Mouse (Mus musculus): ENCODE results near the gene Gfi1.

The Gfi1 gene

DNA sequence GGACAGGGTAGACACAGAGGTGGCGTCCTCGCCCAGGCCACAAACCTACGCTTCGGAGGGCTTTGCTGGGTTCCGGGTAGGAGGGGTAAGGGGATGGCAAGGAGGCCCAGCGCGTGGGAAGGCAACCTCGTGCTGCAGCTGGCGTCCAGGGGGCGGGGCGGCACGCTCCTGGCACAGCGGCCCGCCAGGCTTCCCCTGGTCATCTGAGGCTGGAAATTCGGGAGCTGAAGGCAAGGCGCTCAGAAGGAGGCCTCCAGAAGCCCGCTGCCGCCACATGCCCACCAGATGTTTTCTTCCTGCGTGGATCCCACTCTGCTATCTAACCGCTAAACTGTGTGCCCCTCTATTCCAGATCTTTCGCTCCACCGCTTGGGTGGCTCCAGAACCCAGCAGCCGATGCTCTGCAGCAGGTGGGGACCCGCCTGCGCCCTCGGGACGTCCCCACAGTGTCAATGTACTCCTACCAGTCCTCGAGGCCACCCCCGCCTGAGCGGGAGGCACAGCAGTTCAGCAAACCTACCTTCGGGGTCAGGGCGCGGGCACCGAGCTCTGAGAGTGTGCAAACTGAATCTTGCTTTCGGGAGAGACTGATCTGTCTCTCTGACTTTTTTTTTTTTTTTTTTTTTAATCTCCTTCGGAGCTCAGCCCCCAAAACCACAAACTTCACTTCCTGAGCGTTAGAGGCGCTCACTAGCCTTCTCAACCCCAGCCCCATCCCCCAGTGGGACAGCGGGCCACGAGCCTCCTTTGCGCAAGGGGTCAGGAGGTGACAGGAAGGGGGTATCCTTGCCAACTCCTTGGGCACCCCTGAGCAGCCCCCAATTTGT, at the start of gene Gfi1:
Gene Gfi1, minus strand, starts transcription at position 602 of the 827 bp plus-strand sequence.
- DNase-seq, result peak; percentile 59

DNA sequence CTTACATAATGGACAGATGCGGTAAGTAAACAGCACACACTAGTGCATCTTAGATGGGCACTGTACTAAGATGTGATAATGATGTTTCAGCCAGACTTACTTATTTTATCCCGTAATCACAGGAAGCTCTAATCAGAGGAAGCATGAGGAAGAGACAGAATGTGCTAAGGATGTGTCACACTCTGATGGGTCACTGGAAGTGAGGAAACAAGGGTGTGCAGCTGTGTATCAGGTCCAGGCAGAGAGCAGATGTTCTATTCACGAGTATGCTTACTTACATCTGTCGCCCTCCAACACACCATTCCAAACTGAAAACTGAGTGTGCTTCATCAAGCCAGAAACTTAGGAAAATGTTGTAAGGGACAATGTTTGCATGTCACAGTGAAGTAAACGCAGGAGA, 46.2 kb upstream of the Gfi1 start:
- DNase-seq, result no peak

DNA sequence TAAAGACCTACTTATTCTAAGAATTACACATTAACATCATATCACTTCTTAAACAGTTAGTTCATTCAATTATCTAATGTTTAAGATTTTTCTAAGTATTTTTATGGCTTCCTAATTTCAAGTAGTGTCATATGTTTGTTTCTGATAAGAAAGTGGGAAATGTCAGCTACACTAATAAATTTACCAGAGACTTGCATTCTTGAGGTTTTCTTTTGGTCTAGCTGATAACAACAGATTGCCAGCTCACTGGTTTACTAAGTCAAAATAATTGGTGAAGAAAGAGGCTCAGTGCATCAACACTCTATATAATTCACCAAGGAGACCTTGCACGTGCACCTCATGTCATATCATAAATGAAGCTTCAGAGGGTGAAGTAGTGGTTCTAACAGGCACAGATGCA, 42.4 kb upstream of the Gfi1 start:
- no peak for DNase-seq

DNA sequence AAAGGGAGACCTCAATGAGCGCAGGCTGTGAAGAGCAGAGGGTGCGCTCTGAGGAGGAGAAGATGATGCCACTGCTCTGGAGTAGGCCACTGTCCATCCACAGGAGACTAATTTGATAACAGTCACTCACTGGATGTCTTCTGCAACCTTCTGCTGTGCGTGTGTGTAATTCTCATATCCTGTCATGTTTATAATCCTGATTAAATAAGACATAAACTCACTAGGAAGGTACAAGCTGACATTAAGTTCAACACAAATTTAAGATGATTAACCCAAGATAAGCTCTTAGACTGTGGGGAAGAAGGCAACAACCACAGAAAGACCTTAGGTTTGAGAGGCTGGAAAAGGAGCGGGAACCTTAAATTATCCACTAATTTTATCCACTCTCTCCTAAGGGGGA, 40.1 kb upstream of the Gfi1 start:
- DNase-seq, result no peak

DNA sequence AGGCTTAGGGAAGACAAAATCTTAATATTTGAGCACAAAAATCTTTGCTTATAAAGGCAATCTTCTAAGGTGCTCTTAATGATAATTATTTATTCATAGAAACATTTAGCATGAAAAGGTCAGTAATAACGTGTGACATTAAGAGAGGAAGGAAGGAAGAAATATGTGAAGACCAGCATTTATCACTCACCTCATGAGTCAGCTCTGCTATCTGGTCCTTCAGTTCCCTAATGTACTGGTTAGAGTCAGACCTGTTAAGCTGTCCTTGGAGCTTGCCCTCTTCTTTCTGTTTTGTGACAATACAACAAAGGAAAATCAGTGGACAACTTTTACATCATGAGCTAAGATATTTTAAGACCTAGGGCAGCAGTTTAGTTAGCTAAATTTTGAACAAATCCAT, 38.6 kb upstream of the Gfi1 start:
- no peak for DNase-seq

DNA sequence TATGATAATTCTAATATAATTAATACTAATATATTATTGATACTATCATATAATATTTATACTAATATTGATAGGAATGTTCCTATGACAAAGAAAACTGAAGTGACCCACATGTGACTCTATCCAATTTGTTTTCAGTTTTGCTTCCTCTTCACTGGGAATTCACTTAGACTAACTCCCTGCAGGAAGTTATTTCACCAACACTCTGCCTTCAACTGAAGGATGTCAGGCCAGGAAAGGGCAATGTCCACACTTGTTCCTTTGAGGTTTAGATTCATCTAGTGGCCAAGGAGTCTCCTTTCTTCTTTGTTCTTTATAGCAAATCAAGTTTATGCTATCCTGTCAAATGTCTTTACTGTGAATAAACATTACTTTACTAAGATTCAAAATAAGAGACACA, 37.8 kb upstream of the Gfi1 start:
- DNase-seq, result no peak

DNA sequence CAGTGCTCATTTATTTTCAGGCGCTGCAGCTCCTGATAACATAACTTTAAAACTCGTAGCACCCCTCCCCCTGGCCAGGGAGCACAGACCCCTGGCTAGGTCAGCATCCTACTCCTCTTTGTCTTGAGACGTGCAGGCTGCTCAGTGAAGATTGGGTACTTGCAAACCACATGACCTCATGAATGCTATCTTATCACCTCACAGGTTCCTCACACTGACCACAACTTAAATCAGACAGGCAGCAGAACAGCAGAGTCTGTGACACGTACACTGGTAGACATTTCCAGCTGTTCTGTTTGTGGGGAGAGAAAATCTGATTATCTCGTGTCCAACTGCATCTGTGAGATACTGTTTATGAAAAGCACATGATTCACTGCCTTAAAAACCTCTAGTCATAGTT, 33.3 kb upstream of the Gfi1 start:
- no peak for DNase-seq

DNA sequence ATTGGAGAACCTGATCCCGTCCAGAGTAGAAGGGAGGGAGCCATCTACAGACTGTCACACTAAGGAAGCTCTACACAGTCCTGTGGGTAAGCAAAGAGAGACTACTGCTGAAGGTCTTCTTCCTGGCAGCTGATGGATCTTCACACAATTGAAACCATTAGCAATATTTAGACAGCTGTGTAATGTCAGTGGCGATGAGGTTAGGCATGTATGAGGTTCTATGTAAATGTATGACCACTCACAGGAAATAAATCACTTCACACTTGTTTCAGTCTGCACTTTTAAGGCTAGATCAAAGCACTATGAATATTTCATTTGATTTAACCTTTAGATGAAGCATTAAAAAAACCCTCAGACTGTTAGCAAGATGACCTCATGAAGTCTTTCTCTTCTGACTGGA, 30.2 kb upstream of the Gfi1 start:
- no peak for DNase-seq

DNA sequence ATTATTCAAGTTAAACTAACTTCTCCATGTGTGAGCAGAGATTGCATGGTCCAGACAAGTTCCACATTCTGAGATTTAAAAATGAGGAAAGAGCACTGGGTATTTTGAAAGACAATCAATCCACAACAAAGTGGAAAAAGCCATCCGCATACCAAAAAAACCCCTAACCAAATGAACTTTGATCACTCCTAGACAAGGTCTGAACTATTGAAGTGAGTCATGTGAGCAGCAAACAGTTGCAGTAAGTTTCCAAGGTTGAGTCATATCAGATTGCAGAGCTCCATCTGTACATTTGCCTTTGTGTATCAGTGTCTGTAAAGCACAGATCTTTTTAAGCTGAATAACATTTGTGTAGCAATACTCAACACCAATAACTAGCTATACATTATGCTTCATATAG, 28.9 kb upstream of the Gfi1 start:
- no peak for DNase-seq

DNA sequence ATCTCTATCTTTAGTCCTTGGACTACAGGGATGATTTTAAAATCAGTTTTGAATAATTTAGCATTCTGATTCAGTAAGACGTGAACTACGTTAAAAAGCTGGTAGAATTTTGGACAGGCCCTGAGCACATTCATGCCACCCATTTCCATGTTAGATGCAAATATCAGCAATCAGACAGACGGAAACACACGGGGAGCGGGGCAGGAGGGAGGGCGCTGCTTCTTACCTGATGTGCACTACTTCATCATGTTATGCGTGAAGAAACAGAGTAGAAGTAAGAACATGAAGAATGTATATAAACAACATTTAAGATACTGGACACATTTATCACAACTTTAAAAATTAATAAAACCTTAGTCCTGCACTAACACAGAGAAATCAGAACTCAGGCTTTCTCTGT, 27.8 kb upstream of the Gfi1 start:
- DNase-seq, result no peak

DNA sequence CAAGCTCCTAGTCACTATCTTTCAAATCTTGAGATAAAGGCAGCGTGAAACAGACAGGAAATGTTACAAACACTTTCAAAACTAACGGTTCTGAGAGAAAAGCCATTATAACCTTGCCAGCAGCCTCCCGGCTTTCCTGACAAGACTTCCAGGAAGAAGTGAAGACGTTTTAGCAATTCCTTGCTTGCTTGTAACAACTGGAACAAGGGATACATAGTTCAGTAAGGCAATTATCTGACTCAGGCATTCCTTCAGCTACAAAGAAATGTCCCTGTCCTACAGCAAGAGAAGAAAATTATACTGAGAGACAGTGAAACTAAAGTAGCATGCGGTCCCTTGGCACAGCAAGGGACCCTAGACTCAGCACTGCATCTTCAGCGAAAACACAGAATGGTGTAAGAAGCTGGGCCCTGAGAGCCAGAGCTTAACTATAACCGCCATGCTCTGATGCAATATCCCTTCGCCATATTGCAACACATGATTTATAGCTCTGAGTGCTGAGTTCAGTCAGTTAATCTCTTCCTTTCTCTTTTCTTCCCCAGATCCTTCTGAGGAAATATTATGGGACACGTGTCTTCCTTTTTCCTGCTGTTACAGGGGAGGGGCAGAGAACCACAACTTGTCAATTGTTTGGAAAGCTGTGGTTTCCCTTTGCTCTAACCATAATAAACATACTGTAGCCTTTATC, 23.5 kb upstream of the Gfi1 start:
- DNase-seq, result no peak

DNA sequence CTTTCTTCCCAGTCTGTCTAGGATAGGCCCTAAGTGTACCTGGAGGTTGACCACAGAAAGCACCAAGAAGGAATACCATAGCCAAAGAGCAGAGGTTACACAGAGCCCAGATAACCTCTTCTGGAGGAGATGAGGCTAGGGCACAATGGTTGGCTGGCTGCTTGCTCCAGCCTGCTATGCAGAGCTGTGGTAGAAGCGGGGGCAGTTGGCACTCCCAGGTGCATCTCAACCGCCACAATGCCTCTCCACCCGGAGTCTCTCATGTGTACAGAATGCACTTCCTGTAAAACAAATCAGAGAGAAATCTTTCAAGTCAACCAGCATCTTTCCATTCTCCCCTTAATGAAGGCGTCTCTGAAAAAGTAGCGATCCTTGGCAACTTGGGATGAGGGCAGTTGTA, 13.2 kb upstream of the Gfi1 start:
- no peak for DNase-seq

DNA sequence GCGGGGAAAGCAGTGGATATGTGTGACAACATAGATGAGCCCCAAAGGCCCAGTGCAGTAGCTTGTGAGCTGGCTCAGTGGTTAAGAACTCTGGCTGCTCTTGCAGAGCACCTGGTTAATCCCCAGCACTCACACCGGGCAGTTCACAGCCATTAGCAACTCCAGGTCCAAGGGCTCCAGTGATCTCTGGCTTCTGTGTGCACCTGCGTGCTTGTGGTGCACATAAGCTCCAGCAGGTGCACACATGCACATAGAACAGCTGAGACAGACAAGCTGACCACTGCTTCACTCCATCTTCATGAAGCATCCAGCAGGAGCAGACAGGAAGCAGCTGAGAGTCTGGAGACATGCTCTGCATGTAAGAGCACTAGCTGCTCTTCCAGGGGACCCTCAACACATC, 12.5 kb upstream of the Gfi1 start:
- DNase-seq, result no peak

DNA sequence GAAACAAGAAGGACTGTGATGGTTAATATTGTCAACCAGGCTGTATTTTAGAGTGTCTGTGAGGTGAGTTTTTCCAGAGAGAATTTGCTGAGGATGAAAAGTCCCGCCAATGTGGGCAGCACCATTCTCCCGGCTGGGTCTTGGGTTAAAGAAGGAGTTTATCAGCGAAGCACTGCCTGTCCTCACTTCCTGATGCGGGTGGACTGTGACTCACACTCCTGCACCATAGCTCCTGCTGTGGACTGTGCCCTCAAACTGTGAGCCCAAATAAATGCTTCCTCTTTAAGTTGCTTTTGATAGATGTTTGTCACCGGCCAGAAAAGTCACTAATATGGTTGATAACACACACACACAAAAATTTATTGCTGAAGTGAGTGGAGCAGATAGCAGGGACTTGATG, 10.3 kb upstream of the Gfi1 start:
- no peak for DNase-seq

DNA sequence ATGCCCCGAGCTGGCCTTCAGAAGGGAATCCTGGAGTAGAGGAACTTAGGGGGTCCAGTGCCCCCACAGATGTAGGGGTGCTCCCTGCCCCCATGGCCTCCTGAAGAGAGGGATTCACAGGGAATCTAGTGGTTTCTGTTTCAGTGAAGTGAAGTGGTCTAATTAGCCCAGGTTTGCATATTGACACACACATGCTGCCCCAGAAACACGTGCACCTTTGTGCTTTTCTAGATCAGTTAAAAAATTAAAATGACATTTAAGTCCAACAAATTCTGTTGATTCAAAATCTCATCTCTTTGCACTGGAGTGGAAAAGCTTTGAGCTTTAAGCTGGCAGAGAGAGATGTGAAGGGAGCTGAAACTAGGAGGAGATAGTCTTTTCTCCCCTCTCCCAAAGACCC, 6.0 kb upstream of the Gfi1 start:
- no peak for DNase-seq

DNA sequence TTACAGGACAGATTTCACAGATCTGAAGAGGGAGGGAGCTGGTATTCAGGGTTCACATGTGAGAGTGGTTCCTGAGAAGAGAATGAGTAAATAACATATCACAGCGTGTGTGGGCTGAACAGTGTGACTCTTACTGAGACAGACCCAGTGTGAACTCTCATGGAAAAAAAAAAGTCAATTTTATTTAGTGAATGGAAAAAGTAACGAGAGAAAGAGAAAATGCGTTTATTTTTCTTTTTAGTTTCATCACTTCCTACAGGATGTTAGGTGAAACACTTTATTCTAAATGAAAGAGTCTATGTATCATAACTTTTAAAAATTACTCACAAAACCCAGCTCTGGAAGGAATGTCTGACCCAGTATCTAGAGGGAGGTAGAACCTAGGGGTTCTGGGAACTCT, 5.6 kb upstream of the Gfi1 start:
- no peak for DNase-seq

DNA sequence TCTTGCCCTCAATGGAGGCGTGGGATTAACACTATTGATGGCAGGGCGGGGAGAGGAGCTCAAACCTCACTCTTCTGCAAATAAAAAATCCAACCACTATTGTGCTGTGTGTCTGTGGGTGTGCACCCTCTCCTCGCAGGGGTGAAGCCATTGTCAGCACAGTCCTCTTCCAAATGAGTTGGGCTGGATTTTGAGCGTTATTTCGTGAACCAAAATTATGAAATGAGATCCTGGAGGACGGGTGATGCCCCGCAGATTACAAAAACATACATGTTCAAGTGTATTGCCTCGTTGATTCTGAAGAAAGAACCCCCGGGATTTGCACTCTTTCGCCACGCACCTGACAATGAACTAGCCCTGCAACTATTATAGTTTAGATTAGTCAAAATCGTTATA, 1.2 kb upstream of the Gfi1 start:
- no peak for DNase-seq

DNA sequence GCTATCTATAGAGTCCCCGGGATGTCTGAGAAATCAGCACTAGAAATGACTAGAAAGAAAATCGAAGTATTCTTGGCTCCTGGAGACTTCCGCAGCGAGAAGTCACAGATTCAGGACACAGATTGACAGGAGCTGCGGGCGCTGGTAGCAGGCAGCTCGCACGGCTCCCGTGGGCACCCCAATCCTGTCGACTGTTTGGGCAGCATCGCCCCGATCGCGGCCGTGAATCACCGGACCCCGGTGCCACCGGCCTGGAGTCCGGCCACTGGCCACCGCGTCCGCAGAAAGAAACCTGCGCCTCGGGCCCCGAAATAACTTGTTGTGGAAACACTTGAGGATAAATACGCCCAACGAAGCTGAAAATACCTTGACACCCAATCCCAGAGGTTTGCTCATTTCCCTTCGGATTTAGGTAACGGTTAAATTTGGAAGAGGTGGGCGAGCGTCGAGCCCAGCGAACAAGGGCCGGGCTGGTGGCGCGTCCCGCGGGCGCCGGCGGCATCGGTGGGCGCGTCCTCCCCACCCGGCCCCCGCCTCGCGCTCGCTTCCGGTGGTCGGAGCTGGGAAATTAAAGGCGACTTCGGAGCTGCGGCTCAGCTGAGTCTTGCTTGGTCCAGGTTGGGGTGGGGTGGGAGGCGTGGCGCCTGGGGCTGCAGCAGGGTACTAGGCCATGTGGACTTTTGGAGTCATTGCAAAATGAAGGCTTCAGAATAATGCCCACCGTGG, 608 bp upstream of the Gfi1 start:
- DNase-seq, result no peak

DNA sequence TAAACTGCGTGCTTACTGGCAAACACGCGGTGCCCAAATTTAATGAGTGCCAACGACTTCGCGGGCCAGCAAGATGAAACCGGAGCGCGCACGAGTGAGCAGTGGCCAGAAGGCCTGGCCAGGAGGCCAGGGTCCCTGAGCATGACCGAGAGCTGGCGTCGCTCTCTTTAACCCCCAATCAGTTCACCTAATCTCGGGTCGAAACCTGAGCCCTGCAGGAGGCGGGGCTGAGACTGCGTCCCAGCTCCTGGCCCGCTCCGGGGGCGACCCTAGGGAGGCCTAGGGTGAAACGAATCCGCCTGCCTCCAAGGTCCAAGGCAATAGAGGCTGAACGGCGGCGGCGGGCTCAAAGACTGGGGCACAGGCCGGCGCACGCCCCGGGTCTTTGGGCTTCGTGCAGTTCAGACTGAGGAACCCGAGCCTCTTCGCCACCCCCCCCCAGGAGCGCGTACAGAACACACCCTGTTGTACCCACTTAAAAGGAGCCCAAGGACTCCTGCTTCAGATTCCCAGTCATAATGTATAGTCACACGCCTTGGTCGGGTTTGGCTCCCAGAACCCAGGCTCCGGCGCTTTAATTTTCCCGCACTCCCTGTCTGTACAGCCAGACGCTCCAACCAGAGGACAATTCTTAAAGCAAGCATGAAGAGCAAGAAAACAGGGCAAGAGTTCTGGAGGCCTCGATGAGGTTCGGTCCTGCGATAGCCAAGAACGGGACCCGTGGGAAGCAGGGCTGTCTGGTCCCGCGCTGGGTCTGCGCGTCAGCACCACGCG, 988 bp downstream of the Gfi1 start:
- peak; percentile 54 for DNase-seq

DNA sequence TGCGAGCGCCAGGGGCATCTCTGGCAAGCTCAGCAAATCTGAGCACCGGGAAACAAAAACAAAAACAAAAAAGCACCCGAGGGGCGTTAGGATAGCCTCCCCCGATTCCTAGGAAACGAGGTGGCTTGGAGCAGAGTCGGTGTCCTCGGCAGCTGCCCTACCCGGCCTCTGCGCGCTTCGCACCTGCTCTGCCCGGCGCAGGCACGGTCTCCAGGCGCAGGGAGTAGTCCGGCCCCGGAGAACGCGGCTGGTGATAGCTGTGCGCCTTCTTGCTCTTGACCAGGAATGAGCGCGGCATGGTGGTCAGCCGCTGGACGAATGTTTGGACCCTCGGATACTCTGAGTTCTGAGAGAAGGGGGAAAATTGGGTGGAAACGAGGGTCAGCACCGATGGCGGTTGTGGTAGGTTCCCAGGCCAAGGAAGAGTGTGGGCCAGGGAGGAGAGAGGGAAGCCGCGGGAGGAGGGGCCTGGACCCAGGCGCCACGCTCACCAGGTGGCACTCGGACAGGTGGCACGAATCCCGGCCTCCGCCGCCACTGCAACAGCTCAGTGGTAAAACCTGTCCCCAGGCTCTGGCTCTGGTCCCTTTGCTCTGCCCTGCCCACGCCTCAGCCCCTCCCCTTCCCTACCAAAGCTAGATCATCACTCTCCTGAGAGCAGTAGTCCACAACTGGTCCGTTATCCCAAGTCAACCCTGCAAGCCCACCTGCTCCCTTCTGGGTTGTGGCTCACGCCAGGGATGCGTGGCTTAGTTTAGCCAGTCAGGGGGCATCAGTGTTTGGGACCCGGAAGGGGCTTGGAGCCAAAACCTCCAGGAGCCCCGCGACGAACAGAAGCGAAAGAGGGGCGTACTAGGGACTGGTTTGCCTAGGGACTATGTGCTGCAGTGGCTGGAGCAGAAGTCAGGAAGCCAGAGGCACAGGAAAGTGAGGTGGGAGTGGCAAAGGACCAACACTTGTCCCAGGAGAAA, 2.0 kb downstream of the Gfi1 start:
- peak; percentile 26 for DNase-seq

DNA sequence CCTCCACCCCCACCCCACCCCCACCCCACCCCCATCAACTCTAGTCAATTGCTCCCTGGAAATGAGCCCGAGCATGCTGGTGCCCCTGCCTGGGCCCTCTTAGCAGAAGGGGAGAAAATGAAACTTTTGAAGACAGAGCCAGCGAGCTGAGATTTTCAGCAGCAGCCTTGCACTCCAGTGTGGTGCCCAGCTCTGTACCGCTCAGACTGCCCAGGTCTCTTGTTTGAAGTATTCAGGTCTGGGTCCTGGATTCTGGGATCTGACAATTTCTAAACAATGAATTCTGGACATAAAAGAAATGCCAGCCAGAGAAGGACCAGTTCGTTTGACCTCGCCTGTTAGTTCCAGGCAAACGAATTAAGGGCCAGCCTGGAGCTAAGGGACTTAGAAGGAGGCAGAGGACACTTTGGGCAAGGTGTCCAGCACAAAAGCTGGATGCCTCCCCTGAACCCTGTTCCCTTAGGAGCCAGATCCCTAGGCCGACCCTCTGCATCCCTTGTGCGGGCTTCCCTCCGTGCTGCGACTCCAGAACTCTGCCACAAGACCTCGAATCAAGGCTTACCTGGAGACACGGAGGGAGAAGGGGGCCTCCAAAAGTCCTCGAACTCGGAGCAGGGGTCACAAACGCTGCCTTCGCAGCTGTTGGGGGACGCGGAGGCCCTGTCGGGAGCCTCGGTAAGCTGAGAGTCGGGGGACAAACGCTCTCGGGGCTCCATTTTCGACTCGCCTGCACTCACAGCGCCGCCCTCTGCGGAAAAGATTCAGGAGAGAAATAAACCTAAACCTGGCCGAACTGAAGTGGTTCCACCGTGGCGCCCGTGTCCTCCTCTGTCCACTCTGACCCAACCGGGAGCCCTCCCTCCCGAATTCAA, 2.9 kb downstream of the Gfi1 start:
- DNase-seq, result peak; percentile 44

Data from embryo, embryonic 11 days (tissue).